Mouse (Mus musculus) liver, postnatal 0 days (tissue): ENCODE measurements around the gene Dnah7b. TPM values are rescaled to one million over a fixed set of nuclear protein-coding genes. Genes with fewer than 3 reads are reported as not detected.
A peak's percentile ranks its signal among the peaks of the same experiment; 100 is the strongest.
"Not testable (repeated sequence)": the region's sequence is repeated elsewhere in the genome, so short reads cannot be mapped to it uniquely, and the experiment has no call there.

Experiments
- ATAC-seq: fragments of 200-750 bp; cut with Nextera tagmentation; 2 replicates; pipeline ENCODE4 v1.8.0; 2017; ENCODE audit warnings: mild to moderate bottlenecking, moderate library complexity
- DNase-seq: peaks from one replicate; pipeline ENCODE4 v3.0.0-alpha.2; 2016
- H3K27ac ChIP-seq: fragments of 300-500 bp; sonication (generic); 2 replicates; pipeline ENCODE4 v1.5.1; 2014; ENCODE audit warnings: antibody characterized with exemption, moderate library complexity, mild to moderate bottlenecking, low read depth
- H3K27me3 ChIP-seq: fragments of 300-500 bp; sonication (generic); 2 replicates; pipeline ENCODE4 v1.6.1; 2014; ENCODE audit warnings: low read length, control low read depth, mixed read lengths; ENCODE audit not compliant: insufficient read depth
- H3K36me3 ChIP-seq: fragments of 300-500 bp; sonication (generic); replicated peaks from 2 replicates; pipeline ENCODE4 v1.6.1; 2014; ENCODE audit warnings: mild to moderate bottlenecking, control low read depth, low read length, moderate library complexity, mixed read lengths; ENCODE audit not compliant: insufficient read depth
- H3K4me1 ChIP-seq: fragments of 300-500 bp; sonication (generic); 2 replicates; pipeline ENCODE4 v1.6.1; 2014; ENCODE audit warnings: antibody characterized with exemption, mild to moderate bottlenecking, control low read depth; ENCODE audit not compliant: insufficient read depth
- H3K4me2 ChIP-seq: fragments of 300-500 bp; sonication (generic); 2 replicates; pipeline ENCODE4 v1.6.1; 2014; ENCODE audit warnings: low read depth, mild to moderate bottlenecking, low read length, moderate library complexity, mixed read lengths
- H3K4me3 ChIP-seq: fragments of 300-500 bp; sonication (generic); 2 replicates; pipeline ENCODE4 v1.5.1; 2014; ENCODE audit warnings: low read depth, low read length
- H3K9ac ChIP-seq: fragments of 300-500 bp; sonication (generic); replicated peaks from 2 replicates; pipeline ENCODE4 v1.6.1; 2014; ENCODE audit warnings: mild to moderate bottlenecking, moderate library complexity
- H3K9me3 ChIP-seq: fragments of 300-500 bp; sonication (generic); 2 replicates; pipeline ENCODE4 v1.6.1; 2016; ENCODE audit warnings: mild to moderate bottlenecking, control low read depth, low read length, mixed read lengths
- CTCF ChIP-seq: sonication (generic); IDR thresholded peaks from 2 replicates; pipeline ENCODE4 v1.5.1; 2016; ENCODE audit warnings: antibody characterized with exemption, low read depth
- EP300 ChIP-seq: IDR thresholded peaks from 2 replicates; pipeline ENCODE4 v1.6.1; 2016; ENCODE audit warnings: antibody characterized with exemption, low read depth, mild to moderate bottlenecking
- WGBS: fragments of 180-500 bp; shearing (Covaris S2); extraction: QIAGEN DNeasy Blood & Tissue Kit; methylation state at CpG from one replicate; pipeline ENCODE4 v1.1.7; 2014; ENCODE audit not compliant: insufficient replicate concordance; 5-methylcytosine and 5-hydroxymethylcytosine counted together
- polyA plus RNA-seq: library from polyadenylated mRNA; unstranded; fragments of >200 nt; fragmentation: Nextera tagmentation; extraction: Ambion mirVana; gene quantifications from 2 replicates; pipeline ENCODE4 v1.2.1, GENCODE M21; 2015

Dnah7b gene
- polyA plus RNA-seq, 1 experiment from 2014 or later: 0.19 TPM

- DNase-seq: no peak
- TF ChIP-seq EP300: no peak
- no peak for TF ChIP-seq CTCF
- H3K4me3 ChIP-seq: no peak overlapping the region
- no peaks in the 10 kb centered on the region for H3K36me3 ChIP-seq
- H3K9me3 ChIP-seq: no peaks in the 10 kb centered on the region
- ATAC-seq: no peak
- no peak overlapping the region for H3K27ac ChIP-seq
- H3K4me1 ChIP-seq: no peaks in the 10 kb centered on the region
- WGBS: 70% methylated on average over 6 of the region's 6 CpGs
- no peak overlapping the region for H3K4me2 ChIP-seq
- H3K9ac ChIP-seq: no peak overlapping the region
- no peaks in the 10 kb centered on the region for H3K27me3 ChIP-seq
Observed at GRCm38 (mm10) chr1:46408324-46409115, 342.4 kb downstream of the Dnah7b start.

- not testable (repeated sequence) for H3K4me2 ChIP-seq, H3K9me3 ChIP-seq, H3K9ac ChIP-seq, H3K4me1 ChIP-seq, H3K27me3 ChIP-seq, H3K4me3 ChIP-seq, DNase-seq, H3K27ac ChIP-seq, H3K36me3 ChIP-seq
- ATAC-seq: peak; percentile 68
- WGBS: 39% methylated on average over 7 of the region's 7 CpGs
Observed at GRCm38 (mm10) chr1:46414798-46415197, 348.7 kb downstream of the Dnah7b start.

GRCm38 (mm10) chr1:46416946-46417345, 350.8 kb downstream of the Dnah7b start:
- H3K27me3 ChIP-seq, H3K9me3 ChIP-seq, H3K4me1 ChIP-seq, ATAC-seq, H3K27ac ChIP-seq, H3K9ac ChIP-seq, H3K36me3 ChIP-seq, H3K4me2 ChIP-seq, H3K4me3 ChIP-seq, DNase-seq: not testable (repeated sequence)
- peak; percentile 55 for TF ChIP-seq CTCF
- 16% methylated on average over 3 of the region's 3 CpGs for WGBS

- H3K27me3 ChIP-seq, H3K27ac ChIP-seq, H3K4me2 ChIP-seq, H3K9me3 ChIP-seq, H3K36me3 ChIP-seq, H3K4me3 ChIP-seq, H3K4me1 ChIP-seq, H3K9ac ChIP-seq, DNase-seq, ATAC-seq: not testable (repeated sequence)
- 65% methylated on average over 3 of the region's 4 CpGs for WGBS
Observed at GRCm38 (mm10) chr1:46418966-46419365, 352.9 kb downstream of the Dnah7b start.

Other genes with a start within 250 kb of the Dnah7b start
- gene Gm5269, start 176.0 kb upstream of the Dnah7b start, polyA plus RNA-seq: not detected in 2 replicates
- 197 and 219 TPM in 2 replicates for gene Slc40a1, start 139.8 kb upstream of the Dnah7b start, polyA plus RNA-seq